Mouse (Mus musculus): Measurements from ENCODE around the gene Akr1b7. TPM values are rescaled to one million over a fixed set of nuclear protein-coding genes. Genes with fewer than 3 reads are reported as not detected.

Akr1b7 gene
- polyA plus RNA-seq (2012; rRNA removed) (0.05 TPM in 1 of 2 replicates, not detected in the other), polyA plus RNA-seq (2014; fragmentation: Nextera tagmentation; extraction: Ambion mirVana) (not detected in 2 replicates)

- 49% methylated on average over 6 of the region's 6 CpGs for WGBS
- ATAC-seq (ENCODE audit: low FRiP score, low read depth) (no peak), DNase-seq (ENCODE audit: low spot score) (no peak)
- Histone ChIP-seq H3K27me3 (ENCODE audit: control insufficient read depth, insufficient read depth, low read length) (no peaks in the 10 kb centered on the region), H3K27ac (replicated peaks; ENCODE audit: low read depth, low read length) (no peak within 1 kb of the TSS), H3K9me3 (ENCODE audit: control insufficient read depth, low read length) (no peaks in the 10 kb centered on the region), H3K4me3 (replicated peaks; ENCODE audit: low read length) (no peak within 1 kb of the TSS), H3K36me3 (ENCODE audit: control insufficient read depth, insufficient read depth, low read length) (no peaks in the 10 kb centered on the region), H3K4me2 (replicated peaks; ENCODE audit: low read depth, low read length, severe bottlenecking) (no peak within 1 kb of the TSS), H3K4me1 (ENCODE audit: control insufficient read depth, insufficient read depth, low read length) (no peaks in the 10 kb centered on the region), H3K9ac (ENCODE audit: low read depth, low read length, severe bottlenecking) (no peak within 1 kb of the TSS)
- no peak for TF ChIP-seq POLR2A (IDR thresholded peaks at IDR 0.05; ENCODE audit: borderline replicate concordance, extremely low read depth, insufficient read depth, insufficient read length)
These were observed at the start of gene Akr1b7 for GRCm38 (mm10) chr6:34412023-34412422. Akr1b7 (plus strand) TSS chr6:34412334.

GRCm38 (mm10) chr6:34364217-34365136, 47.7 kb upstream of the Akr1b7 start:
- Histone ChIP-seq H3K27me3 (ENCODE audit: control insufficient read depth, insufficient read depth, low read length) (no peaks in the 10 kb centered on the region), H3K4me1 (ENCODE audit: control insufficient read depth, insufficient read depth, low read length) (0 out of 2 replicates have a peak, but pooled peaks cover 3% of the 10 kb centered on the region), H3K4me2 (replicated peaks; ENCODE audit: low read depth, low read length, severe bottlenecking) (no peak overlapping the region), H3K27ac (replicated peaks; ENCODE audit: low read depth, low read length) (no peak overlapping the region), H3K9me3 (ENCODE audit: control insufficient read depth, low read length) (no peaks in the 10 kb centered on the region), H3K9ac (ENCODE audit: low read depth, low read length, severe bottlenecking) (no peak overlapping the region), H3K4me3 (replicated peaks; ENCODE audit: low read length) (no peak overlapping the region), H3K36me3 (ENCODE audit: control insufficient read depth, insufficient read depth, low read length) (no peaks in the 10 kb centered on the region)
- WGBS: 82% methylated on average over 12 of the region's 12 CpGs
- TF ChIP-seq POLR2A (IDR thresholded peaks at IDR 0.05; ENCODE audit: borderline replicate concordance, extremely low read depth, insufficient read depth, insufficient read length): no peak
- DNase-seq (ENCODE audit: low spot score): no peak
- no peak for ATAC-seq (ENCODE audit: low FRiP score, low read depth)

- Histone ChIP-seq H3K27me3 (ENCODE audit: control insufficient read depth, insufficient read depth, low read length) (no peaks in the 10 kb centered on the region), H3K4me3 (replicated peaks; ENCODE audit: low read length) (no peak overlapping the region), H3K27ac (replicated peaks; ENCODE audit: low read depth, low read length) (no peak overlapping the region), H3K36me3 (ENCODE audit: control insufficient read depth, insufficient read depth, low read length) (no peaks in the 10 kb centered on the region), H3K9ac (ENCODE audit: low read depth, low read length, severe bottlenecking) (no peak overlapping the region), H3K4me1 (ENCODE audit: control insufficient read depth, insufficient read depth, low read length) (0 out of 2 replicates have a peak, but pooled peaks cover 3% of the 10 kb centered on the region), H3K9me3 (ENCODE audit: control insufficient read depth, low read length) (no peaks in the 10 kb centered on the region), H3K4me2 (replicated peaks; ENCODE audit: low read depth, low read length, severe bottlenecking) (no peak overlapping the region)
- no peak for TF ChIP-seq POLR2A (IDR thresholded peaks at IDR 0.05; ENCODE audit: borderline replicate concordance, extremely low read depth, insufficient read depth, insufficient read length)
- DNase-seq (ENCODE audit: low spot score): no peak
- no peak for ATAC-seq (ENCODE audit: low FRiP score, low read depth)
- 79% methylated on average over 9 of the region's 9 CpGs for WGBS
These were observed 44.1 kb upstream of the Akr1b7 start for GRCm38 (mm10) chr6:34367998-34368397.

GRCm38 (mm10) chr6:34370081-34370480, 42.1 kb upstream of the Akr1b7 start:
- Histone ChIP-seq H3K9me3 (ENCODE audit: control insufficient read depth, low read length) (no peaks in the 10 kb centered on the region), H3K4me3 (replicated peaks; ENCODE audit: low read length) (no peak overlapping the region), H3K36me3 (ENCODE audit: control insufficient read depth, insufficient read depth, low read length) (no peaks in the 10 kb centered on the region), H3K4me1 (ENCODE audit: control insufficient read depth, insufficient read depth, low read length) (0 out of 2 replicates have a peak, but pooled peaks cover 3% of the 10 kb centered on the region), H3K27me3 (ENCODE audit: control insufficient read depth, insufficient read depth, low read length) (no peaks in the 10 kb centered on the region), H3K4me2 (replicated peaks; ENCODE audit: low read depth, low read length, severe bottlenecking) (no peak overlapping the region), H3K27ac (replicated peaks; ENCODE audit: low read depth, low read length) (no peak overlapping the region), H3K9ac (ENCODE audit: low read depth, low read length, severe bottlenecking) (no peak overlapping the region)
- TF ChIP-seq POLR2A (IDR thresholded peaks at IDR 0.05; ENCODE audit: borderline replicate concordance, extremely low read depth, insufficient read depth, insufficient read length): no peak
- DNase-seq (ENCODE audit: low spot score) (no peak), ATAC-seq (ENCODE audit: low FRiP score, low read depth) (no peak)
- 83% methylated on average over 8 of the region's 8 CpGs for WGBS

GRCm38 (mm10) chr6:34371700-34372351, 40.3 kb upstream of the Akr1b7 start:
- ATAC-seq (ENCODE audit: low FRiP score, low read depth) (no peak), DNase-seq (ENCODE audit: low spot score) (peak; percentile 88)
- WGBS: 24% methylated on average over 18 of the region's 18 CpGs
- Histone ChIP-seq H3K4me3 (replicated peaks; ENCODE audit: low read length) (no peak overlapping the region), H3K9ac (ENCODE audit: low read depth, low read length, severe bottlenecking) (no peak overlapping the region), H3K4me1 (ENCODE audit: control insufficient read depth, insufficient read depth, low read length) (0 out of 2 replicates have a peak, but pooled peaks cover 3% of the 10 kb centered on the region), H3K4me2 (replicated peaks; ENCODE audit: low read depth, low read length, severe bottlenecking) (0 out of 2 replicates have a peak overlapping the region, but pooled peaks have one; percentile 28), H3K36me3 (ENCODE audit: control insufficient read depth, insufficient read depth, low read length) (no peaks in the 10 kb centered on the region), H3K9me3 (ENCODE audit: control insufficient read depth, low read length) (no peaks in the 10 kb centered on the region), H3K27ac (replicated peaks; ENCODE audit: low read depth, low read length) (no peak overlapping the region), H3K27me3 (ENCODE audit: control insufficient read depth, insufficient read depth, low read length) (no peaks in the 10 kb centered on the region)
- no peak for TF ChIP-seq POLR2A (IDR thresholded peaks at IDR 0.05; ENCODE audit: borderline replicate concordance, extremely low read depth, insufficient read depth, insufficient read length)

All from limb, embryonic 14.5 days (tissue).